ENCODE assay signal across 8 mouse cellular contexts in the genomic region with DNA sequence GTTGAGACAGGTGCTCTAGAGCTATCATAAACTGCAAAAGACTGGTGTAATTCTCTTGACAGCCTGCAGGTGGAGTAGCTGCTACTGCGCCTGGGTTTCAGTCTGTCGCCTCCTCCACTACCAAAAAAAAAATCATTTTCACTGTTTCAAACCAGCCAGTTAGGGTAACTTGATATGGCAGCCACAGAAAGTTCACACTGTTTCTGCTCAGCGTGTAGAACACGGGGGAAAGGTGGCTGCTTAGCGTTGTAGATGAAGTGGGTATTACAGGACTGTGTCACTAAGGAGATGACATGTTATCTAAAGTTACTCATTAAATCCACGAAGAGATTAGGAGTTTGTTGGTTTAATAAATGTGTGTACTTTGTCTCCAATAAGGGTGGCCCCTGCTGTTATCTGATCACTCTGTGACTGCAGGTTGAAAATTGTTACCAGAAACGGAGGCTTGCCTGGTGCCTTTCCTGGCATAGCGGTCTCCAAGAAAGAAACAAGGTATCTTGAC. TPM values are rescaled to one million over a fixed set of nuclear protein-coding genes. Genes with fewer than 3 reads are reported as not detected.
DNase-seq lines count a peak whose midpoint lies in the region; ATAC-seq and TF ChIP-seq lines count a peak whose summit lies in the region.

No protein-coding gene starts in this region.

- no peak for TF ChIP-seq EP300 in ES-Bruce4 (IDR thresholded peaks at IDR 0.05; ENCODE audit: insufficient read depth, low read depth, low read length)

- no peaks in the 10 kb centered on the region for H3K9me3 ChIP-seq in ES-Bruce4 (replicated peaks; ENCODE audit: control insufficient read depth, insufficient read depth, low read length, poor library complexity, severe bottlenecking)
- H3K9me3 ChIP-seq in heart, embryonic 16.5 days (replicated peaks; ENCODE audit: control insufficient read depth, low read length) = no peaks in the 10 kb centered on the region

- TF ChIP-seq POLR2A in ES-Bruce4 (IDR thresholded peaks at IDR 0.05; ENCODE audit: insufficient read depth, low read length) = no peak
- TF ChIP-seq POLR2A in bone marrow macrophage, adult 2 months (IDR thresholded peaks at IDR 0.05; ENCODE audit: borderline replicate concordance, low read depth, low read length) = no peak
- TF ChIP-seq POLR2A in liver, adult 2 months (IDR thresholded peaks at IDR 0.05; ENCODE audit: extremely low read depth, insufficient read depth, low read length) = no peak

- peak overlapping the region; percentile 49; the same call in 1 of the 2 replicates for H3K4me2 ChIP-seq in heart, embryonic 16.5 days (ENCODE audit: low read depth, low read length)

- no peak overlapping the region for H3K4me3 ChIP-seq in ES-Bruce4 (ENCODE audit: low read depth, low read length)
- H3K4me3 ChIP-seq in bone marrow macrophage, adult 2 months (ENCODE audit: insufficient read depth, low read length) = no peak overlapping the region
- 0 out of 2 replicates have a peak overlapping the region, but pooled peaks have one; percentile 11 for H3K4me3 ChIP-seq in heart, embryonic 16.5 days (ENCODE audit: low read length)
- peak overlapping the region; percentile 45 for H3K4me3 ChIP-seq in liver, adult 2 months (ENCODE audit: insufficient read depth, low read depth, low read length)

- no peaks in the 10 kb centered on the region for H3K4me1 ChIP-seq in ES-Bruce4 (ENCODE audit: control insufficient read depth, insufficient read depth, low read length)
- no peaks in the 10 kb centered on the region for H3K4me1 ChIP-seq in bone marrow macrophage, adult 2 months (ENCODE audit: control insufficient read depth, insufficient read depth, low read length)
- peaks cover 2% of the 10 kb centered on the region; the same call in 1 of the 2 replicates for H3K4me1 ChIP-seq in heart, embryonic 16.5 days (ENCODE audit: control insufficient read depth, insufficient read depth, low read length)
- H3K4me1 ChIP-seq in liver, adult 2 months (ENCODE audit: control insufficient read depth, insufficient read depth, low read length) = peaks cover 7% of the 10 kb centered on the region

- peak; percentile 55 for DNase-seq in layer of hippocampus, adult 11-12 months (ENCODE audit: low spot score)
- DNase-seq in layer of hippocampus, adult 9-11 months = no peak
- peak; percentile 79 for DNase-seq in liver, adult 2 months (ENCODE audit: extremely low read depth, low read depth, low spot score)
- peak; percentile 31 for DNase-seq in skeletal muscle tissue, adult 2 months (ENCODE audit: low read depth, low spot score)

- no peaks in the 10 kb centered on the region for H3K36me3 ChIP-seq in ES-Bruce4 (ENCODE audit: control insufficient read depth, insufficient read depth, low read length, poor library complexity, severe bottlenecking)
- H3K36me3 ChIP-seq in heart, embryonic 16.5 days (ENCODE audit: control insufficient read depth, insufficient read depth) = no peaks in the 10 kb centered on the region
- no peaks in the 10 kb centered on the region for H3K36me3 ChIP-seq in liver, adult 2 months (ENCODE audit: control insufficient read depth, insufficient read depth, low read length)

- no peak overlapping the region for H3K27ac ChIP-seq in ES-Bruce4 (ENCODE audit: insufficient read depth, low read length)
- H3K27ac ChIP-seq in bone marrow macrophage, adult 2 months (ENCODE audit: insufficient read depth, low read depth, low read length) = no peak overlapping the region
- H3K27ac ChIP-seq in heart, embryonic 16.5 days (ENCODE audit: low read length) = no peak overlapping the region
- H3K27ac ChIP-seq in liver, adult 2 months (replicated peaks; ENCODE audit: insufficient read depth, low read depth, low read length) = no peak overlapping the region

- TF ChIP-seq CTCF in ES-Bruce4 (IDR thresholded peaks at IDR 0.05; ENCODE audit: low read depth, low read length) = peak; percentile 46
- TF ChIP-seq CTCF in bone marrow macrophage, adult 2 months (IDR thresholded peaks at IDR 0.05; ENCODE audit: low read depth, low read length) = peak; percentile 55
- TF ChIP-seq CTCF in liver, adult 2 months (IDR thresholded peaks at IDR 0.05; ENCODE audit: low read depth, low read length) = peak; percentile 71

- no peaks in the 10 kb centered on the region for H3K27me3 ChIP-seq in ES-Bruce4 (ENCODE audit: control insufficient read depth, insufficient read depth, low read length, poor library complexity, severe bottlenecking)
- H3K27me3 ChIP-seq in heart, embryonic 16.5 days (ENCODE audit: control insufficient read depth, insufficient read depth, low read length) = no peaks in the 10 kb centered on the region
- H3K27me3 ChIP-seq in liver, adult 2 months (ENCODE audit: control insufficient read depth, insufficient read depth, low read length) = no peaks in the 10 kb centered on the region

- H3K9ac ChIP-seq in ES-Bruce4 (ENCODE audit: low read depth, poor library complexity, severe bottlenecking) = no peak overlapping the region
- no peak overlapping the region for H3K9ac ChIP-seq in heart, embryonic 16.5 days (ENCODE audit: low read length)
- peak overlapping the region; percentile 36; the same call in 1 of the 2 replicates for H3K9ac ChIP-seq in liver, adult 2 months (ENCODE audit: low read depth, low read length)

- H3K79me2 ChIP-seq in liver, adult 2 months (ENCODE audit: control insufficient read depth, insufficient read depth, low read length) = no peaks in the 10 kb centered on the region

- WGBS in heart, embryonic 16.5 days = 28% methylated on average over 8 of the region's 8 CpGs
- 11% methylated on average over 8 of the region's 8 CpGs for WGBS in liver, adult 2 months

- ATAC-seq in heart, embryonic 16.5 days (replicated peaks; ENCODE audit: extremely low read depth, insufficient read depth, low FRiP score) = no peak
- ATAC-seq in erythroblast, adult 5-6 weeks (replicated peaks; ENCODE audit: low FRiP score, poor library complexity, severe bottlenecking) = no peak; the same call in 1 of the 2 replicates

RNA-seq across cellular contexts. Expression of a gene that starts 6.7 kb away (rescaled TPM):
- polyA plus RNA-seq in ES-Bruce4 (2011; ENCODE audit: insufficient read depth, insufficient read length, low read depth, missing spikeins) = not detected in 2 replicates
- not detected in 2 replicates for polyA plus RNA-seq in bone marrow macrophage, adult 2 months (2012; ENCODE audit: insufficient read depth, insufficient read length, missing spikeins)
- 0.13 TPM in 1 of 2 replicates, not detected in the other for polyA plus RNA-seq in heart, embryonic 16.5 days (2015; fragmentation: Nextera tagmentation; extraction: Ambion mirVana)
- not detected in 2 replicates for total RNA-seq in liver, adult 2 months (2014; rRNA removed)
- not detected in 2 replicates for polyA plus RNA-seq in liver, adult 2 months (2012; rRNA removed)
- not detected in 2 replicates for total RNA-seq in erythroblast, adult 5-6 weeks (2015; ENCODE audit: low replicate concordance)
- not detected in 2 replicates for total RNA-seq in erythroblast, adult 5-6 weeks (2017; ENCODE audit: low replicate concordance)

RNA-seq across cellular contexts. Expression of a gene that starts 47.3 kb away (rescaled TPM):
- 20.7 and 22.4 TPM in 2 replicates for polyA plus RNA-seq in ES-Bruce4 (2011; ENCODE audit: insufficient read depth, insufficient read length, low read depth, missing spikeins)
- polyA plus RNA-seq in bone marrow macrophage, adult 2 months (2012; ENCODE audit: insufficient read depth, insufficient read length, missing spikeins) = 2.7 and 3.2 TPM in 2 replicates
- 17.3 and 17.7 TPM in 2 replicates for polyA plus RNA-seq in heart, embryonic 16.5 days (2015; fragmentation: Nextera tagmentation; extraction: Ambion mirVana)
- total RNA-seq in liver, adult 2 months (2014; rRNA removed) = 34.8 and 41.3 TPM in 2 replicates
- 22.1 and 24.7 TPM in 2 replicates for polyA plus RNA-seq in liver, adult 2 months (2012; rRNA removed)
- total RNA-seq in erythroblast, adult 5-6 weeks (2015; ENCODE audit: low replicate concordance) = 0.77 and 1.7 TPM in 2 replicates
- total RNA-seq in erythroblast, adult 5-6 weeks (2017; ENCODE audit: low replicate concordance) = 0.60 and 0.98 TPM in 2 replicates

Comparison
In these comparisons a context has a peak if more than half of its experiments do, and no peak if none do; other contexts are left out.
1. H3K4me3 ChIP-seq: peak in heart, embryonic 16.5 days (single experiment) and liver, adult 2 months (single experiment); none in ES-Bruce4 (single experiment) and bone marrow macrophage, adult 2 months (single experiment).
2. Peak in every context shown above with its lines, with median percentiles within 50 percentile points of each other: CTCF ChIP-seq.